Mouse (Mus musculus) ovary, postnatal 14 days (tissue): ENCODE results near the gene Sdcbp2.
"Not testable (repeated sequence)": the region's sequence is repeated elsewhere in the genome, so short reads cannot be mapped to it uniquely, and the experiment has no call there.

ENCODE experiments used
- DNase-seq: peaks from one replicate; pipeline ENCODE4 v3.0.0; 2022; ENCODE audit warnings: low spot score

Gene Sdcbp2

DNA sequence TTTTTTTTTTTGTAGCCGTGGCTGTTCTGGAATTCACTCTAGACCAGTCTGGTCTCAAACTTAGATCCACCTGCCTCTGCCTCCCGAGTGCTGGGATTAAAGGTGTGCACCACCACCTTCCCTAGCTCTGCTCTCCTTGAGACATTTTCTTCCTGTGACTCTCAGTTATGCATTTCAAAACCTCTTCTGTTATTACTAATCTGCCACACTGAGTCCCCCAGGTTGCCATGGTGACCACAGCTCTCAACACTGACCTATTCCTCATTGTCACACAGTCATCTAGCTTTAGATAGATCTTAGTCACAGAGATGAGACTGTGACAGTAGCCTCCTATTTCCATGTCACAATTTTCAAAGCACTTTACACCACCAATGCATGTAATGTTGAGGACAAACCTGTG is 3.0 kb upstream of the Sdcbp2 start:
- no peak for DNase-seq

DNA sequence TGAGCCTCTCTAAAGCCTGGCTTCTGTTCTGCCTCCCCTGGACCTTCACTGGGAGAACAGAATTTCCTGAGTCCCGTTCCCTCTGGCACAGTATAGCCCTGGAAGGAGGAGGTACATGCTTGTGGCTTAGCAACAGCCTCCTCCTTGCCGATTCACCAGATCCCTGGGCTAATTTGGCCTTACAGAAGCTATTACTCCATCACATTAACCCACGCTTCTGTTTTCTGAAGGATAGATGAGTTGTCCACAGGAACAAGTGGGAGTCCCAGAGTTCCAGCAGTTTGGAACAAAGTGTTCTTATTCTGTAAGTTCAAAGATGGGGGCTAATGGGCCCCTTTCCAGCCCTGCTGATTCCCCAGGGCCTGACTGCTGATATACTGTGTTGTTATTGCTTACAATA is 1.2 kb downstream of the Sdcbp2 start:
- DNase-seq = no peak

DNA sequence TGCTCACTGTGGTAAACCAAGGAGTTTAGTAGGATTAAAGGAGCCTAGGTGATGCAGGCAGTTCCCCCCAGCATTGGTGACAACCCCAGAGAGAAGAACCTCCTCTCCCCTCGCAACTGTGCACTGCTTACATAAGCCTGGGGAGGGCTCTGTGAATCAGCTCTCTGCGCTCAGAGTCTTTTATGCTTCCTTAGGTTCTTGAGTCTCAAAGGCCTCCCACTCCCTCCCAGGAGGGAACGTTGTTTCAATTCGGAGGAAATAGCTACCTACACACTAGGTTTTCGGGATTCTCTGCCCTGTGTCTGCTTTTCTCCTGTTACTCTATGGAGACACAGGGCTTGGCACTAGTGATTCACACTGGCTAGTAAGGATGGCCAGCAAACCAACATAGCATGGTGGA is 2.2 kb downstream of the Sdcbp2 start:
- DNase-seq = no peak

DNA sequence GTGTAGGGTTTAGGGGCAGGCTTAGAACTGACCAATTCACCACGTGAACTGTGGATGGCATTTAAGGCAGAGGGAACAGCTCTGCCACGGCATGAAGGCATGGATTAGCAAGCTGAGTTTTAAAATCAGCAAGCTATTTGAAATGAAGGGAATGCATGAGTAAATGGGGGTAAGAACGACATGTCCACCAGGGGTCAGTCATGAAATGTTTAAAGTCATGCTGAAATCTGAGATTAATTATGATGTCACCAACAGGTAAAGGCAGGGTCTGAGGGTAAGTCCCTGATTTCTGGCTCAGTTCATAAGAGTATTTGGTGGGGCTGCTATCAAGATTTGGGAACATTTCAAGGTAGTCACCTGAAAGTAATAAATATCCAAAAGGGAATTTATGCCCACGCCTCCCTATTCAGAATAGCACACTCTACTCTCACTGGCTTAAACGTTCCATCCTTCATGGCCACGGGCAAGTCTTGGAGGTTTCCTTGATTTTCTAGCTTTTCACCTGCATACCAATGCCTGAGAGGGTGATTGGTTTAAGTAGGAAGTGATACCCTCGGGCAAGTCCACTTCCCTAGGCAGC is 2.8 kb downstream of the Sdcbp2 start:
- DNase-seq = peak; percentile 12

DNA sequence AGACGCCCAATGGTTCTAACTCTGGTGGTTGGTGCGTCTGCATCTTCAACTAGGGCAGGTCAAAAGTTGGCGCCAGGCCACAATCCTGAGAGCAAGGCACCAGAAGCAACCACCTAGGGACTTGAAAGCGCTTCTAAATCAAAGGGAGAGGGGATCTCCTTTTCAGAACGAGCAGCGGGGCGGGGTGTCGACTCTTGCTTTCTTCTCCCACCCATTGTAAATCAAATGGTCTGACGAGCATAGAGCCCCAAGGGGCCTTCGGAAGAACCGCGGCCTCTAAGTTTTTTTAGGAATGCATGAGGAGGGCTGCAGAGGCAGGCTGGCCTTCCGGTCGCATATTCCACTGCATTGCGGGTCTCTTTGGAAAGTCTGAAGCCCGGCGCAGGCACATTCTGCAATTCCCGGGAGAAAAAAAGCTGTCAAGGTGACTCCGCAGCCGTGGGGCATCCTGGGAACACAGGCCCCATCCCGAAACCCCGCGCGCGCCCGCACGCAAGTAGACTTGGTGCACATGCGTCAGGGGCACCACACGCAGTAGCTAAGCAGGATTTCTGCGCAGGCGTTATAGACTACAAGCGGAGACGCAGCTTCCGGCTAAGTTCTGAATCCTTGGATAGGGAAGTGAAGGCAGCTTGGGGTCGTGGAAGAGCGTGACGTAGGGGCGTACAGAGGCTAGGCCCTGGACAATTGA is 3.4 kb downstream of the Sdcbp2 start:
- peak; percentile 61 for DNase-seq

DNA sequence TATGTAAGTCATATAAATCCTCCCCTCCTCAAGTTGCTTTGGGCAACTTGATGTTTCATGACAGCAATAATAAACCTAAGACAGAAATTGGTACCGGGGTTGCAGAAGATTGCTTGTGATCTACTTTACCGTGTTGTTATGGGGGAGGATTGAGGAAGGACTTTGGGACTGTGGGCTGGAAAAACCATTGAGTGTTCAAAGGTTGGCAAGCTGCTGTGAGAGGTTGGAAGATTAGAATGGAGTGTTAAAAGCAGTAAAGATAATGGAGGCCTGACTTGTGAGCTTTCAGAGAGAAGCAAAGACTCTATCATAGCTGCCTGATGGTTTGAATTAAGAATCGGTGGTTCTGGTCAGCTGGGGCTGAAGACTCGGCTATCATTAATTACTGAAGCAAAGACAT is 6.8 kb downstream of the Sdcbp2 start:
- no peak for DNase-seq

DNA sequence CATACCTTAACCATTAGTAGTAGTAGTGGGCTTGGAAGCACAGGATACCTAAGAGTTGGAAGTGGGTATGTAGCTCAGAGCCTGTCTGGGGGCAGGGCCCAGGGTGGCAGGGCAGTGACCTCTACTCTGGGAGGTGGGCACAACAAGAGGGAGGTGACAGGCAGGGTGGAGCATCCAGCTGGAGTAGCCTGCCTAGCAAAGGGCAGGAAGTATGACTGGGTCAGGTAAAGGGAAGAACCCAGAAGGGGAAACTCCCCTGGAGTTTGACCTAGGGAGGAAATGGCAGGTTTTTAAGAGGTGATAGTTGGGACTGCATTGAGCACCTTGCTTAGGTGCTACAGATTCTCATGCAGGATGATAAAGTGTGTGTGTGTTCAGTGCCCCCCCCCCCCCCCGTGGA is 8.5 kb downstream of the Sdcbp2 start:
- no peak for DNase-seq

DNA sequence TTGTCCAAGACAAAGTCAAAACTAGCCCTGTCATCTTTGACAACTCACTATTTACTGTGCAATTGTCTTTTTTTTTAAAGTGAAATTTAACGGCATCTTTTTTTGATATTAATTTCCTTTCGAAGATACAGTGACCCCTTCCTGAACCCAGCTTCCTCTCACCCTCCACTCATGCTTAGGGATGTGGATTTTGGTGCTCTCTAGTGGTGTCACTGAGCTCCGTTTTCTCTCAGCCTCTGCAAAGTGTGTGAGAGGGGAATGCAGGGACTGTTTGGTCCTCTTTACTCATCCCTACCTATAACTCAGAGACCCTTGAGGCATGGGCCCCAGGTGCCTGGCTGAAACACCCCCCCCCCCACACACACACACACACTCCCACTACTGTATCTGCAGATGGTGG is 13.5 kb downstream of the Sdcbp2 start:
- DNase-seq = no peak

DNA sequence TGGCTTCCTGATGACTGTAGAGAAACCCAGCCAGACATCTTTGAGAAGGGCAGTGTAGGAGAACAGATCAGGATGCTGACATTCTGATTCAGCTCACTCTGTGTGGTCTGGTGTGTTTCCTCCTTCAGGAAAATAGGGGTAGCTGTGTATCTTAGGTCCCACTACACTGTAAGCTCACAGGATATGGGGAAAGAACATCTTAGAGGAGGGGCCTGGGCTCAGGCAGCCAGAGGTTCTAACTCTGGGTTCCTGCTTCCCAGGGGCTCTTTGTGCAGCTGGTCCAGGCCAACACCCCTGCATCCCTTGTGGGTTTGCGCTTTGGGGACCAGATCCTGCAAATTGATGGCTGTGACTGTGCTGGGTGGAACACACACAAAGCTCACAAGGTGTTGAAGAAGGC is 14.4 kb downstream of the Sdcbp2 start:
- DNase-seq = no peak

DNA sequence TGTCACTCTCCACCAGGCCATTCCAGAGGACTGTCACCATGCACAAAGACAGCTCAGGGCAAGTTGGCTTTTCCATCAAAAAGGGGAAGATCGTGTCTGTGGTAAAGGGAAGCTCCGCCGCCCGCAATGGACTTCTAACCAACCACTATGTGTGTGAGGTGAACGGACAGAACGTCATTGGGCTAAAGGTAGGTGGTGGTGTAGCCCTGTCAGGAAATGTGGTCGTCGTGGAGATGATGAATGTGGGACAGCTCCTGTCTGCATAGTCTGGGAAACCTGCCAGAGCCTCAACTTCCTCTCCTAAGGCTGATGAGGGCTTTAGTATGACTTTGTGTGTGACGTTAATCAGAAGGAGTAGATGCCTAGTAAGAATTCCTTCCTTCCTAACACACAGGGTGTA is 14.9 kb downstream of the Sdcbp2 start:
- DNase-seq = no peak

DNA sequence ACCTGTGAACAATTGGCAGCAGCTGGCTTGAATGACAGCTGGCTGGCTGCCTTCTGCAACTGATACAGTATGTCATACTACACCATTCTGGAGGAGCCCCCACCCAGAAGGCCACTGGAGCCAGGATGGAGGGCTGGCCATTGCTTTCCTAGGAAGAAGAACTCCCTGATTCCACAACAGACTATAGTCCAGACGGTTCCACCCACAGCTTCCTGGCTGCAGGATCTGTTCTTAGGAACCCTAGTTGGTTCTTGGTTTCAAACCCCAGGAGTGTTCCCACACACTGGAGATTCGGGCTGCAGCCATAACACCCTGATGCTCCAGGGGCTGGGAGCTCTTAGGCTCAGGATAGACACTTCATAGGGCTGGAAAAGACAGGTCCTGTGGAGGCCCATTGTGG is 25.6 kb downstream of the Sdcbp2 start:
- no peak for DNase-seq

DNA sequence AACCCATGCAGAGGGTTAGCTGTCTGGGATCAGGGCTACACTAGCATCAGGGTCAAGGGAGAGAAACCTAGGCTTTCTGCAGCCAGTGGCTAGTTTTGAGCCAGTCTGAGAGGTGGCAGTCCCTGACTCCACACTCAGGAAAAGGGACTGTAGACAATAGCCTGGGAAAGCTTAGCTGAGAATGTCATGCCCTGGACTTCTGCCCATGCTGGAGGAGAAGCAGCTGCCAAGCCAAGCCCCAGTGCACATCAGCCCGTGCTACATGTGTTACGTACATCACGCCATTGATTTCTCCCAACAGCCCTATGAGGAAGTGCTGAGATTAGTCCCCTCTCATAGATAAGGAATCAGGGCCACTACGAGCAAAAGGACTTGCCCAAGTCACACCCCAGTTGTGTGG is 29.7 kb downstream of the Sdcbp2 start:
- DNase-seq = no peak

DNA sequence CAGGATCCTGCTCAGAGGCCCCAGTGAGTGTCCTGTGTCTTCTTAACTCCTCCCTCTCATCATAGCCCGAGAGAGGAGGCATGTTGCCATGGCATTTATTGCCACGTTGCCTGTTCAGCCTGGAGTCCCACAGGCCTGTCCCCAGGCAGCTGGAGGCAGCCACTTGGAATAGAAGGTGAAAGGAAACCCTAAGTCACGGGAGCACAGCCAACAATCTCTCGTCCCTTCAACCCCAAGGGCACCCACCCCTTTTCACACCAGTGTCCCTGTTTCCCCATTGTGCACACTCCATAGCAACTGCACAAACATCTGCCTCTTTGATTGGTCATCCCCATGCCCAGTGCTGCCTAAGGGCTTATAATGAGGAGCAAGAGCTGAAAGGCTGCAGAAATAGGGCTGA is 31.2 kb downstream of the Sdcbp2 start:
- DNase-seq = no peak

DNA sequence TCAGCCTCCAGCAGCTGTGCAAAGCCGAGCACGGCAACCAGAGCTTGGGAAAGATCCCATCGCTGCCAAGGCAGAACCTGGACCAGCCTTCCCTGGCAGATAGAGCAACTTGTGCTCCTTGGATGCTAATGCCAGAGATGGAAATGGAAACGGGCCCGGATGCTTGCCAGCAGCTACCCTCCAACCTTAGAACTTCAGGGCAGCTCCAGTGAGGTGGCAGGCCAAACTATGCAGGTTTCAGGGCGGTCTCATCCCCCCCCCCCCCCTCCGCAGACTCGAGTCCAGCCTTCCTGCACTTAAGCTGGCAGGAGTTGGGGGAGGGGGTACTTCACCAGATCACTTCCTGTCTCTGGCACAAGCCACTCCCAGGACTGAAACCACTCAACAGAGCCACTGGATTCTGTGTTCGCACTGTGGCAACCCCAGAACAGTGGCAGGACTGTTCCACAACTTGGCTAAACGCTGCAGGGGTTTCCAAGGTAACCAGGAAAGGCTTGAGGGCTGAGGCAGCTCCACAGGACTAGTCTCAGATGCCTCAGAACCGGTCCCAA is 33.1 kb downstream of the Sdcbp2 start:
- no peak for DNase-seq

DNA sequence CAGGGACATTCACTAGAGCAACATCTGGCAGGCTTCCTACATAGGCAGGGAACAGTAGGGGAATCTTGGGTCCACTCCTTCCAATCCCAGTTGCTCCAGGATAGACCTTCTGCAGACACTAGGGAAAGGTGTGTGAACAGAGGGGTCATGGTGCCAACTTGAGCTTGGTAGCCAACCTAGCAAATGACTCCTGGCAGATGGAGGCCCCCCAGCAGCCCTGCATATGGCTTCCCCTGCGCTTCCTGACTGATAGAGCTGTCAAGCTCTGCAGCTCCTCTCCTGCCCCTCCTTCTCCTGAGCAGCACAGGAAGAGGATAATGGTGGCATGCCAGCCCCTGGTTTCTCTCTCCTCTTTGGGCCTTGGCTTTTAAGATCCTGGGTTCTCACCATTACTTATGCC is 36.0 kb downstream of the Sdcbp2 start:
- no peak for DNase-seq

DNA sequence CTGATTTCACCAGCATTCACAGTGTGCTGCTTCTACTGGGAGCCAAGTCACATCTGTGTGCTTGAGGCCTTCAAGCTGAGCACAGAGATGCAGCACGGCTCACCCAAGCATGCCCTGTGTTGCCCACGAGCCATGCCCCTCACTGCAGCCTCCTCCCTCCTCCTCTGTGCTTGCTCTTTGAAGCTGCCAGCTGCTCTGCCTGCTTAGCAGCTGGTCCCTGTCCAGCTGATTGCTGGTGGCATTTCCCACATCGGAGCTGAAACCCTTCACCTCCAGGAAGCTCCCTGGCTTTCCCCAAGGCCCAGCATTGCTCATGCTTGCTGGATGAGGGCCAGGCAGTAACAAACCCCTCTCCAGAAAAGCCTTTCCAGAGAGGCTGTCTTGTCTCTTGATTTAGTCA is 37.6 kb downstream of the Sdcbp2 start:
- DNase-seq = no peak

DNA sequence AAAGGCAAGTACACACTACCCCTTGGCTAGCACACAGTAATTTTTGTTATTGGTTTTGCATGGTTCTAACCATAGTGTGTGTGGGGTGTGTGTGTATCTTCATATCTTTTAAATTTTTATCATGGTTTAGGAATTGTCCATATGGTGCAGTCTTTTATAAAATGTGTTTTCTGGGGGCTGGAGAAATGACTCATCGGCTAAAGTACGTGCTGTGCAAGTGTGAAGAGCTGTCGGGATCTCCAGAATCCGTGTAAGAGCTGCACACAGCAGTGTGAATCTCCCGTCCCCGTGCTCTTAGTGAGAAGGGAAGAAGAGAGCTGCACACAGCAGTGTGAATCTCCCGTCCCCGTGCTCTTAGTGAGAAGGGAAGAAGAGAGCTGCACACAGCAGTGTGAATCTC is 43.4 kb downstream of the Sdcbp2 start:
- not testable (repeated sequence) for DNase-seq

DNA sequence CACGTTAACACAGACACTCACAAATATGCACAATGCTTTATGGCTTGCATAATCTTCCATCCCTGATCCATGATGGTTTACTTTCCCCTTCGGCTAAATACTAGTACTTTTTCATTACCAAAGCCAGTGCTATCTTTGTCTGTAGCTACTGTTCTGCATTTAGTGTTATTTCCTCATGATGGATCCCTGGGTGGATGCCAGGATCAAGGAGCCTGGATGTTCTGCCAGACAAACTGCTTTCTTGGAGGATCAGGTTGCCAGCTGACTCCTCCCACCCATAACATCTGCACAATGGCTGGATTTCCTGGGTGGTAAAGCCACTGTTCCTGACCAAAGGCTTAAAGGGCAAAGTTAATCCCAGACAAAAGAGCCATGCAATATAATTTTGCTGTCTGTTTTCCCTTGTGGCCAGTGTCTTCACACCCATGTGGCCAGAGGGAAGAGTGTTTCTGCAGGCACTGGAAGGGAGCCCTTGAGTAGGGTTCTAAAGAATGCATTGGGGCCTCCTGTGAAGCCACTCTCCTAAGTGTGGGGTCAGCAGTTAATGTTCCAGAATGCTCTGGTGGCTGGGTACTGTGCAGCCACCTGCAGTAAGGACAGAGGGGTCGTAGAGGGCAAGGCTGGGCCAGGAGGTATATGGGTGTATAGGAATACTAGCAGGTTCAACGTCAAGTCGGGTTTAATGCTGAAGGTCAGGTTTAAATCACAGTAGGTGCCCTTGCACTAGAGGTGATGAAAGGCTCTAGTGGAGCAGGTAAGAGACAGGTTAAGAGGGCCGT is 44.3 kb downstream of the Sdcbp2 start:
- no peak for DNase-seq

DNA sequence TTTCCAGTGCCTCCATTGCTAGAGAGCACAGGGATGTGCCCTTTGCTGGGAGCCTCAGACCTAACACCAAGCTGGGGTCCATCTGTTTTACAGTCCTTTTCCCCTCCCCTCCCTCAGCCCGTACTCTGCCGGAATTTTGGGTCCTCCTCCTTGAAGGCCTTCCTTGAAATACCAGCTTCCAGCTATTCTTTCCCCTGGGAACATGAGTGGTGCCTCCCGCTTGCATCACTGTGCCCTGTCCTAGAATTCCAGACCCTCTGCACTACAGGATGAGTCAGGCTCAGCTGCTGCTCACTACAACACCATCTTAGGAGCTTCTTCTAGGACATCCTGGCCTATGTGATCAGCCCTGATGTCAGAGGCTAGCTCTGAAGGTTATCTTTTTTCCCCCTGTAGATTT is 51.4 kb downstream of the Sdcbp2 start:
- DNase-seq = no peak

DNA sequence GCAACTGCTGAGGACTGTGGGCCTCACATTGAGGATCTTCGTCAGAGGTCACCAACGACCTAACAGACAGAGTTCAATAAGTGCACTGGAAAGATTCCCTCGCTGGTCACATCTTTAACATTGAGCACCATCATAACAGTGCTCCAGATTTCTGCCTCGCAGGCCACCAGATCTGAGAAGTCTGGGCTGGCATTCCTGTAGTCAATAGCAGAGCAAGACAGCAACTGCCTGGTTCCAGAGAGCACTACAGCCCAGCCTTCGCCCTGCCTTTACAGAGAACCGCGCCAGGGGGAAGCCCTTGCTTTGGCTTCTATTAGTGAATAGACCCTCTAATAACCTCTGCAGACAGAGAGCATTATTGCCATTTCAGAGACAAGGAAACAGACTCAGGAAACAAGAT is 53.9 kb downstream of the Sdcbp2 start:
- no peak for DNase-seq

DNA sequence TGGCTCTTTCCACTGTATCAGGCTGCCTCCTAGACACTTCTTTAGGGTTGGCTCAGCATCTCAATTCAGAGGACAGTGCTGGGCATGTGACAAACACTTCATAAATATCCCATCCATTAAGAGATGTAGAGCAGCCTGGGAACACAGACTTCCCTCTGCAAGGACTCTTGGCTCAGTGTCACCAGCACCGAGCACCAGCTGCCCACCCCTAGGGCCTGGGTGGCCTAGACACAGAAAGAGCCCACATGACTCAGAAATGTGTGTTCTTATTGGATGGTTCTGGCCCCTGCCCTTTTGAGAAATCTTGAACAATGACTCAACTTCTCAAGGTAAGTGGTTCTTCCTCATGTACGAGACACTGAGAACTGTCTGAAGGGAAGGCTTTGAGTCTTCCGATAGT is 55.6 kb downstream of the Sdcbp2 start:
- DNase-seq = no peak

DNA sequence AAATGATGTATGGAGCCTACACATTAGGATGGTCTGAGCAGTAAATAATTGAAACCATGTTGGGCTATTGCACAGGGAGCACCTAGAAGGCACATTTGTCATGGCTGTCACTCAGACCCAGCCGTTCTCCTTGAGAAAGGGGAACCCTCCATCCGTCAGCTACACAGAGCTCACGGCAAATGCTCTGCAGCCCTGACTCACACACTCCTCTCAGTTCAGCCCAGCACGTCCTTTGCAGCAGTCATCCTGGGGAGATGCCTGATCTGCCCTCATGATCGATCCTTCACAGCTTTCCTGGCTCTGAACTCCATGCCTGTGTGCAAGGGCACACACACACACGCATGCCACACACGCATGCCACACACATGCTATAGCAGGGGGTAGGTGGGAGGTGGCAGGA is 56.9 kb downstream of the Sdcbp2 start:
- no peak for DNase-seq

DNA sequence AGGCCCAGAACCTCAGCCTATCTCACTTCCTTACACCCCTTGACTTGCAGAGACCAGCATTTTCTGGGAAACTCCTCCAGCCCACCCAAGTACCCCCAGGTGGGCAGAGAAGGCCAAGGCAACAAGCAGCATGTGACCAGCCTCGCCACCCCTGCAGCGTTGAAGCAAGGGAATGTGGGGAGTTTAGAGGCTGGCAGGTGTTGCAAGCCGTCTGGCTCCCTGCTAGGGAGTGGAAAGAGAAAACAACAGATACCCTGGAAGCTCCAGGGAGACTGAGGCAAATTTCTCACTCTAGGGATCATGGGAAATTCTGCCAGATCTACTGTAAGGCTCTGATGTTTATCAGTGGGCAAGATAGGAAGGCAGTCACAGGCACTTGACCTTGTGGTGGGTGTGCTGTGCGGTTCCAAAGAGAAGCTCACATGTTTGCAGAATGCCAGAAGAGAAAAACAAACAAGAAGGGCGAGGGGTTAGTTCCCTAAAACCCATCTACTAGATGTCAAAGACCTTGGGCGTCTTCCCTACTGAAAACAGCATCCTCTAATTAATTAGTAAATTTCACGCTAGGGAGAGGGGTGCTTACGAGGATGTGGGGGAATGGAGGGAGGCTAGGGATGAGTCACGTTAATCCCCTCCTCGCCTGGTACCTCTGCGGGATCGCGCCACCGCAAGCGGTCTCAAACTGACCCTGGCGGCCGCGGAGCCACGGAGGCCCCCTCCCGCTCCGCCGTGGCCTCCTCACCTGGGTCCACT is 59.2 kb downstream of the Sdcbp2 start:
- DNase-seq = no peak
